Mouse (Mus musculus) kidney, adult 2 months (tissue): ENCODE measurements around the gene Tas2r138. TPM values are rescaled to one million over a fixed set of nuclear protein-coding genes. Genes with fewer than 3 reads are reported as not detected.
A peak's percentile ranks its signal among the peaks of the same experiment; 100 is the strongest.

Experiments
- DNase-seq: peaks from one replicate; pipeline ENCODE4 v3.0.0; 2021
- H3K27ac ChIP-seq: fragments of 200-500 bp; 2 replicates; pipeline ENCODE4 v1.5.1; 2012; ENCODE audit warnings: low read depth, low read length, control low read depth, inconsistent platforms; ENCODE audit not compliant: insufficient read depth
- H3K27me3 ChIP-seq: fragments of 200-500 bp; replicated peaks from 2 replicates; pipeline ENCODE4 v1.6.1; 2012; ENCODE audit warnings: mild to moderate bottlenecking, moderate library complexity, low read length, inconsistent platforms; ENCODE audit not compliant: control insufficient read depth, insufficient read depth
- H3K36me3 ChIP-seq: fragments of 200-500 bp; 2 replicates; pipeline ENCODE4 v1.6.1; 2012; ENCODE audit warnings: mild to moderate bottlenecking, moderate library complexity, low read length, inconsistent platforms; ENCODE audit not compliant: control insufficient read depth, insufficient read depth
- H3K4me1 ChIP-seq: fragments of 200-500 bp; 2 replicates; pipeline ENCODE4 v1.6.1; 2011; ENCODE audit warnings: low read length; ENCODE audit not compliant: control insufficient read depth, insufficient read depth
- H3K4me3 ChIP-seq: fragments of 200-500 bp; 2 replicates; pipeline ENCODE4 v1.5.1; 2011; ENCODE audit warnings: mild to moderate bottlenecking, low read depth, low read length, control low read depth; ENCODE audit not compliant: insufficient read depth
- CTCF ChIP-seq: fragments of 200-500 bp; conservative IDR thresholded peaks from 2 replicates; pipeline ENCODE4 v1.5.1; 2011; ENCODE audit warnings: low read depth, mild to moderate bottlenecking, control low read depth, low read length, moderate library complexity, mixed read lengths; ENCODE audit not compliant: insufficient read depth, insufficient read length
- POLR2A ChIP-seq: fragments of 200-500 bp; IDR thresholded peaks from one replicate; pipeline ENCODE4 v1.6.1; 2011; ENCODE audit warnings: low read depth, low read length, control low read depth
- WGBS: fragments of 180-500 bp; shearing (Covaris S2); methylation state at CpG from one replicate; pipeline ENCODE4 v1.1.7; 2018; 5-methylcytosine and 5-hydroxymethylcytosine counted together
- polyA plus RNA-seq: library from polyadenylated mRNA; depleted of rRNA; stranded (reverse); fragments of >200 nt; gene quantifications from 2 replicates; pipeline ENCODE4 v1.2.3, GENCODE M21; 2012; rRNA removed

The Tas2r138 gene
- 0.08 and 0.15 TPM in 2 replicates for polyA plus RNA-seq

GRCm38 (mm10) chr6:40613260-40613852, at the start of gene Tas2r138:
Gene Tas2r138 (minus strand): TSS chr6:40613310.
- Histone ChIP-seq H3K36me3 (no peaks in the 10 kb centered on the region), H3K4me1 (no peaks in the 10 kb centered on the region), H3K27ac (no peak within 1 kb of the TSS), H3K27me3 (no peaks in the 10 kb centered on the region), H3K4me3 (no peak within 1 kb of the TSS)
- DNase-seq: no peak
- WGBS: 87% methylated on average over 4 of the region's 4 CpGs
- TF ChIP-seq CTCF (no peak), POLR2A (no peak)

- H3K4me1 ChIP-seq: no peaks in the 10 kb centered on the region
- H3K27me3 ChIP-seq: no peaks in the 10 kb centered on the region
- TF ChIP-seq POLR2A (no peak), CTCF (no peak)
- H3K27ac ChIP-seq: no peak overlapping the region
- DNase-seq: no peak
- no peaks in the 10 kb centered on the region for H3K36me3 ChIP-seq
- no peak overlapping the region for H3K4me3 ChIP-seq
- WGBS: 66% methylated on average over 2 of the region's 2 CpGs
Measured at GRCm38 (mm10) chr6:40660930-40661329, 47.8 kb upstream of the Tas2r138 start.

GRCm38 (mm10) chr6:40650953-40651352, 37.8 kb upstream of the Tas2r138 start:
- Histone ChIP-seq H3K27me3 (no peaks in the 10 kb centered on the region), H3K4me1 (no peaks in the 10 kb centered on the region), H3K36me3 (no peaks in the 10 kb centered on the region; the same call in 1 of the 2 replicates), H3K27ac (no peak overlapping the region), H3K4me3 (no peak overlapping the region)
- WGBS: 82% methylated on average over 1 of the region's 1 CpGs
- DNase-seq: no peak
- TF ChIP-seq POLR2A (no peak), CTCF (no peak)

- Histone ChIP-seq H3K4me3 (no peak overlapping the region), H3K27me3 (no peaks in the 10 kb centered on the region), H3K36me3 (no peaks in the 10 kb centered on the region; the same call in 1 of the 2 replicates), H3K27ac (no peak overlapping the region), H3K4me1 (no peaks in the 10 kb centered on the region)
- WGBS: 72% methylated on average over 8 of the region's 8 CpGs
- no peak for DNase-seq
- TF ChIP-seq POLR2A: no peak
Measured at GRCm38 (mm10) chr6:40645701-40646100, 32.6 kb upstream of the Tas2r138 start.

GRCm38 (mm10) chr6:40640710-40641538, 27.8 kb upstream of the Tas2r138 start:
- no peaks in the 10 kb centered on the region; the same call in 1 of the 2 replicates for H3K36me3 ChIP-seq
- 82% methylated on average over 8 of the region's 8 CpGs for WGBS
- TF ChIP-seq POLR2A (no peak), CTCF (no peak)
- H3K27ac ChIP-seq: no peak overlapping the region
- no peaks in the 10 kb centered on the region for H3K27me3 ChIP-seq
- no peak overlapping the region for H3K4me3 ChIP-seq
- DNase-seq: no peak
- H3K4me1 ChIP-seq: no peaks in the 10 kb centered on the region

- no peak for DNase-seq
- 93% methylated on average over 5 of the region's 5 CpGs for WGBS
- peaks cover 3% of the 10 kb centered on the region; the same call in 1 of the 2 replicates for H3K4me1 ChIP-seq
- H3K27ac ChIP-seq: no peak overlapping the region
- no peaks in the 10 kb centered on the region for H3K27me3 ChIP-seq
- TF ChIP-seq POLR2A (no peak), CTCF (no peak)
- no peak overlapping the region for H3K4me3 ChIP-seq
- no peaks in the 10 kb centered on the region for H3K36me3 ChIP-seq
Measured at GRCm38 (mm10) chr6:40637755-40638154, 24.6 kb upstream of the Tas2r138 start.

- peak; percentile 76 for DNase-seq
- Histone ChIP-seq H3K27ac (peak overlapping the region; percentile 26; the same call in 1 of the 2 replicates), H3K36me3 (no peaks in the 10 kb centered on the region), H3K4me1 (peaks cover 3% of the 10 kb centered on the region; the same call in 1 of the 2 replicates), H3K27me3 (no peaks in the 10 kb centered on the region), H3K4me3 (no peak overlapping the region; the same call in 1 of the 2 replicates)
- WGBS: 56% methylated on average over 6 of the region's 6 CpGs
- TF ChIP-seq POLR2A (no peak), CTCF (no peak)
Measured at GRCm38 (mm10) chr6:40635559-40635958, 22.4 kb upstream of the Tas2r138 start.
